Mouse (Mus musculus): ENCODE measurements around the gene Rab5b. TPM values are rescaled to one million over a fixed set of nuclear protein-coding genes. Genes with fewer than 3 reads are reported as not detected.

Gene Rab5b
- polyA plus RNA-seq, 1 experiment = 86.1 TPM

DNA sequence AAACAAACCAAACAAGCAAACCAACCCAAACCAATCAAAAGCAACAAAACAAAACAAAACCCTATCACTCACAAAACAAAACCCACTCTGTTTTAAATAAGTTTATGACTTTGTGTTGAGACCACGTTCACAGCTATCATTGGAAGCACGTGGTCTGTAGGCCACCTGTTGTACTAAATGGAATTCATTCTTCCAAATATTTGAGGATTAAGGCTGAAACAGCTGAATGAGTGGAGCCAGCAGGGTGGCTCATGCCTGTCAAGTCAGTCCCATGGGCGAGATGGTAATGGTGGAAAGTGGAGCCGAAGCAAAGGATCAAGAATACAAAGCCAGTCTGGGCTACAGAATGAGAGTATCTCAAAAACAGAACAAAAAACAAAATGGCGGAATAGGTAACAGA, 4.6 kb upstream of the Rab5b start:
- Histone ChIP-seq H3K27me3 (ENCODE audit: control insufficient read depth, insufficient read depth, low read length) (no peaks in the 10 kb centered on the region), H3K4me1 (replicated peaks; ENCODE audit: control insufficient read depth, insufficient read depth, low read length) (peaks cover 13% of the 10 kb centered on the region), H3K27ac (ENCODE audit: control insufficient read depth, insufficient read depth, low read length) (no peak overlapping the region), H3K4me3 (ENCODE audit: control insufficient read depth, insufficient read depth, low read length) (no peak overlapping the region), H3K36me3 (ENCODE audit: control insufficient read depth, insufficient read depth, low read length) (peaks cover 33% of the 10 kb centered on the region)
- no peak for TF ChIP-seq CTCF (IDR thresholded peaks at IDR 0.05; ENCODE audit: borderline replicate concordance, control insufficient read depth, extremely low read depth, insufficient read depth, low read length, poor library complexity)
- no peak for TF ChIP-seq POLR2A (IDR thresholded peaks at IDR 0.05; ENCODE audit: control insufficient read depth, extremely low read depth, insufficient read depth, low read length, poor library complexity)
- 97% methylated on average over 5 of the region's 5 CpGs for WGBS
- no peak for DNase-seq

- WGBS = 96% methylated on average over 11 of the region's 11 CpGs
- no peak overlapping the region for H3K27ac ChIP-seq (ENCODE audit: control insufficient read depth, insufficient read depth, low read length)
- H3K27me3 ChIP-seq (ENCODE audit: control insufficient read depth, insufficient read depth, low read length) = no peaks in the 10 kb centered on the region
- peaks cover 11% of the 10 kb centered on the region for H3K4me1 ChIP-seq (replicated peaks; ENCODE audit: control insufficient read depth, insufficient read depth, low read length)
- no peak overlapping the region for H3K4me3 ChIP-seq (ENCODE audit: control insufficient read depth, insufficient read depth, low read length)
- DNase-seq = no peak
- H3K36me3 ChIP-seq (ENCODE audit: control insufficient read depth, insufficient read depth, low read length) = peaks cover 33% of the 10 kb centered on the region
- TF ChIP-seq CTCF (IDR thresholded peaks at IDR 0.05; ENCODE audit: borderline replicate concordance, control insufficient read depth, extremely low read depth, insufficient read depth, low read length, poor library complexity) (no peak), POLR2A (IDR thresholded peaks at IDR 0.05; ENCODE audit: control insufficient read depth, extremely low read depth, insufficient read depth, low read length, poor library complexity) (no peak)
Measured at GRCm38 (mm10) chr10:128699611-128700010, 3.5 kb upstream of the Rab5b start.

GRCm38 (mm10) chr10:128699006-128699405, 2.9 kb upstream of the Rab5b start:
- DNase-seq = no peak
- no peak overlapping the region for H3K27ac ChIP-seq (ENCODE audit: control insufficient read depth, insufficient read depth, low read length)
- peaks cover 9% of the 10 kb centered on the region for H3K4me1 ChIP-seq (replicated peaks; ENCODE audit: control insufficient read depth, insufficient read depth, low read length)
- H3K4me3 ChIP-seq (ENCODE audit: control insufficient read depth, insufficient read depth, low read length) = no peak overlapping the region
- peaks cover 33% of the 10 kb centered on the region for H3K36me3 ChIP-seq (ENCODE audit: control insufficient read depth, insufficient read depth, low read length)
- WGBS = 95% methylated on average over 5 of the region's 5 CpGs
- TF ChIP-seq POLR2A (IDR thresholded peaks at IDR 0.05; ENCODE audit: control insufficient read depth, extremely low read depth, insufficient read depth, low read length, poor library complexity) = no peak
- no peak for TF ChIP-seq CTCF (IDR thresholded peaks at IDR 0.05; ENCODE audit: borderline replicate concordance, control insufficient read depth, extremely low read depth, insufficient read depth, low read length, poor library complexity)
- no peaks in the 10 kb centered on the region for H3K27me3 ChIP-seq (ENCODE audit: control insufficient read depth, insufficient read depth, low read length)

DNA sequence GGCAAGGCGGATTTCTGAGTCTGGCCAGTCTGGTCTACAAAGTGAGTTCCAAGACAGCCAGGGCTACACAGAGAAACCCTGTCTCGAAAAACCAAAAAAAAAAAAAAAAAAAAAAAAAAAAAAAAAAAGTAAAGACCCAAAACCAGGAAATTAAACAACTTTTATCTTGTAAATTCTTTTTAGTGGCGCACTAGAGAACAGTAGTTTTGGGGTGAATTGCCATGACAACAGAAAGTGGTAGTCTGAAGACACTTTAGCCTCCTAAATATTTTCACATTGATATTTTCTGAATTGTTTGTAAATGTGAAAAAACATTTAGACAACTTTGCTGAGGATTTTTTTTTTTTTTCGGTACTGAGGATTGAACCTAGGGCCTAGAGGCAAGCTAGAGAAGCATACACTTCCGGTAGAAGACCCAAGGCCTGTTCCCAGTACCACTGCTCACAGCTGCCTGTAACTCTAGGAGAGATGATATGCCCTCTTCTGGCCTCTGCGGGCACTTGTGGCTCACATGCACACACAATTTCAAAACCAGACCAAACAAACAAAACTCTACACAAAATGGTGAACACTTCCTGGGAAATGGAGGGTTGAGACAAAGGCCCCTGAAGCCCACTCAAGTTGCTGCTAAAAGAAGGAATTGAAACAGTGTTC, 1.1 kb upstream of the Rab5b start:
- H3K27ac ChIP-seq (ENCODE audit: control insufficient read depth, insufficient read depth, low read length) = peak overlapping the region; percentile 92
- H3K27me3 ChIP-seq (ENCODE audit: control insufficient read depth, insufficient read depth, low read length) = no peaks in the 10 kb centered on the region
- peaks cover 8% of the 10 kb centered on the region for H3K4me1 ChIP-seq (replicated peaks; ENCODE audit: control insufficient read depth, insufficient read depth, low read length)
- H3K36me3 ChIP-seq (ENCODE audit: control insufficient read depth, insufficient read depth, low read length) = peaks cover 29% of the 10 kb centered on the region
- no peak for TF ChIP-seq POLR2A (IDR thresholded peaks at IDR 0.05; ENCODE audit: control insufficient read depth, extremely low read depth, insufficient read depth, low read length, poor library complexity)
- 76% methylated on average over 6 of the region's 6 CpGs for WGBS
- H3K4me3 ChIP-seq (ENCODE audit: control insufficient read depth, insufficient read depth, low read length) = no peak overlapping the region
- DNase-seq = no peak

DNA sequence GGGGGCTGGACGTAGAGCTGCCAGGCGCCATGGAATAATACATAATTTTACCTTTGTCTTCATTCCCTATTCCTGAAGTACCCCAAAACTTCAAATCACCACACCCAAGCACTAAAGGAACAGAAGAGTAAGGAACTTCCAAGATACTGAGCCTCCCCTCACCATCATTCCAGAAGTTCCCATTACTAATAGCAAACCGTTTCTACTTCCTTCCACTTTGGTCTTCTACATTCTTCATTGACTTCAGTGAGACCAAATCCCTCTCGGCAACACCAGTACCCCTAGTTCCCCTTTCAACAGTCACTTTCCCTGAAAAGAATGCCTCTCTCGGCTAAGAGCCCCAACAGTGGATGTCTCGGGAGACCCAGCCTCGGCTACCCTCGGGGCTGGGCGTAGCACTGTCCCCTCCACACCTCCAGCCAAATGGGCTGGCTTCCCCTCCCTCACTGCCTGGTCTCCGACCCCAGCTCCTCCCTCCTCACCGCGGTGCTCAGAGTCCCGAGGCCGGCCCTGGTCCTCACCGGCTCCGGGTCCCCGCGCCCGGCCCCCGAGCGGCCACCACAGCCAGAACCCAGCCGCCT, 563 bp downstream of the Rab5b start:
- H3K4me3 ChIP-seq (ENCODE audit: control insufficient read depth, insufficient read depth, low read length) = peak overlapping the region; percentile 97
- H3K36me3 ChIP-seq (ENCODE audit: control insufficient read depth, insufficient read depth, low read length) = peaks cover 13% of the 10 kb centered on the region
- TF ChIP-seq POLR2A (IDR thresholded peaks at IDR 0.05; ENCODE audit: control insufficient read depth, extremely low read depth, insufficient read depth, low read length, poor library complexity) (no peak), CTCF (IDR thresholded peaks at IDR 0.05; ENCODE audit: borderline replicate concordance, control insufficient read depth, extremely low read depth, insufficient read depth, low read length, poor library complexity) (no peak)
- no peak for DNase-seq
- 1% methylated on average over 22 of the region's 22 CpGs for WGBS
- H3K27me3 ChIP-seq (ENCODE audit: control insufficient read depth, insufficient read depth, low read length) = no peaks in the 10 kb centered on the region
- peaks cover 8% of the 10 kb centered on the region for H3K4me1 ChIP-seq (replicated peaks; ENCODE audit: control insufficient read depth, insufficient read depth, low read length)
- H3K27ac ChIP-seq (ENCODE audit: control insufficient read depth, insufficient read depth, low read length) = peak overlapping the region; percentile 60

- H3K27me3 ChIP-seq (ENCODE audit: control insufficient read depth, insufficient read depth, low read length) = no peaks in the 10 kb centered on the region
- peak overlapping the region; percentile 32 for H3K27ac ChIP-seq (ENCODE audit: control insufficient read depth, insufficient read depth, low read length)
- H3K4me1 ChIP-seq (replicated peaks; ENCODE audit: control insufficient read depth, insufficient read depth, low read length) = peaks cover 5% of the 10 kb centered on the region
- under 1% methylated on average over 9 of the region's 9 CpGs for WGBS
- peak; percentile 41 for DNase-seq
- H3K36me3 ChIP-seq (ENCODE audit: control insufficient read depth, insufficient read depth, low read length) = peaks cover 2% of the 10 kb centered on the region
- peak overlapping the region; percentile 67 for H3K4me3 ChIP-seq (ENCODE audit: control insufficient read depth, insufficient read depth, low read length)
- TF ChIP-seq CTCF (IDR thresholded peaks at IDR 0.05; ENCODE audit: borderline replicate concordance, control insufficient read depth, extremely low read depth, insufficient read depth, low read length, poor library complexity) (no peak), POLR2A (IDR thresholded peaks at IDR 0.05; ENCODE audit: control insufficient read depth, extremely low read depth, insufficient read depth, low read length, poor library complexity) (no peak)
Measured at GRCm38 (mm10) chr10:128674469-128675008, 21.5 kb downstream of the Rab5b start.

Measured in thymus, adult 2 months (tissue).